Mouse (Mus musculus) spleen, adult 12 weeks (tissue): ENCODE data around the gene Wdr86.
A peak's percentile ranks its signal among the peaks of the same experiment; 100 is the strongest.

Experiments used
- DNase-seq: peaks from one replicate; pipeline ENCODE4 v3.0.0; 2022; ENCODE audit warnings: low spot score

Gene Wdr86

GRCm38 (mm10) chr5:24684578-24685365 lies 45.8 kb downstream of the Wdr86 start:
- DNase-seq: no peak

GRCm38 (mm10) chr5:24681436-24681835 lies 49.1 kb downstream of the Wdr86 start:
- no peak for DNase-seq

GRCm38 (mm10) chr5:24674238-24674637 lies 56.3 kb downstream of the Wdr86 start:
- peak; percentile 57 for DNase-seq
